Mouse (Mus musculus): ENCODE data around the gene 3110040N11Rik. TPM values are rescaled to one million over a fixed set of nuclear protein-coding genes. Genes with fewer than 3 reads are reported as not detected.
"Not testable (repeated sequence)": the region's sequence is repeated elsewhere in the genome, so short reads cannot be mapped to it uniquely, and the experiment has no call there.

The 3110040N11Rik gene
- 10 to 100 TPM; 20.7 to 21.7 TPM for total RNA-seq (2021)

DNA sequence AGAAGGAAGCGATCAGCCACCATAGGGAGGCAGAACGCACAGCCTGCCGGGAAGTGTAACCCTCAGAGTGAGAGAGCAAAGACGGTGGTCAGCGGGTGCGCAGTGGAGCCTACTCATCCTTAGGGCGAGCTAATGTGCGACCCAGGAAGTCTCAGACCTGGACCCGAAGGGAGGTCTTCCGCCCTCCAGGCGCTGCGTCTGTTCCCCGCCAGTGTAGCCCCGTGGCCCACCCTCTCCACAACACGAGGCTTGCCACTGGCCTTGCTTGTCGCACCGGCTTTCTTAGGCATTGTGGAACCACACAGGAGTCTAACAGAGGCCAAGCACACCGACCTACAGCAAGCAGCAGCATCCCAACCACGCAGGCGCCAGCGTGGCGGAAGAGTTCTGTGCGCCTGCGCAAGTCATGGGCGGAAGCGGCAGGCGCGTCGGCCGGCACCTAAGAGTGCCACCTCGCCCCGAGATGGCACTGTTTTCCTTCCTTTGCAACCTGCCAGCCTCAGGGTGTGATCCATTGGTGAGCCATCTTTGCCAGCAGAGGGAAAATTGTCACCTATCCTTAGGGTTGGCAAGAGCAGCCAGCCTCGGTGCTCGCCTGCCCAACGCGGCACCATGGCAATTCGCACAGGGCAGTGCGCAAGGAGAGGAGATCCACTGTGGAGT is at the start of gene 3110040N11Rik:
TSS of gene 3110040N11Rik (minus strand) at position 384 of the 663 bp plus-strand sequence.
- DNase-seq: peak; percentile 79 to 83

- not testable (repeated sequence) for DNase-seq
Measured at GRCm38 (mm10) chr7:81837771-81838170, 48.5 kb upstream of the 3110040N11Rik start.

GRCm38 (mm10) chr7:81835430-81835829 is 46.2 kb upstream of the 3110040N11Rik start:
- DNase-seq: no peak

- no peak for DNase-seq
Measured at GRCm38 (mm10) chr7:81834847-81835246, 45.6 kb upstream of the 3110040N11Rik start.

DNA sequence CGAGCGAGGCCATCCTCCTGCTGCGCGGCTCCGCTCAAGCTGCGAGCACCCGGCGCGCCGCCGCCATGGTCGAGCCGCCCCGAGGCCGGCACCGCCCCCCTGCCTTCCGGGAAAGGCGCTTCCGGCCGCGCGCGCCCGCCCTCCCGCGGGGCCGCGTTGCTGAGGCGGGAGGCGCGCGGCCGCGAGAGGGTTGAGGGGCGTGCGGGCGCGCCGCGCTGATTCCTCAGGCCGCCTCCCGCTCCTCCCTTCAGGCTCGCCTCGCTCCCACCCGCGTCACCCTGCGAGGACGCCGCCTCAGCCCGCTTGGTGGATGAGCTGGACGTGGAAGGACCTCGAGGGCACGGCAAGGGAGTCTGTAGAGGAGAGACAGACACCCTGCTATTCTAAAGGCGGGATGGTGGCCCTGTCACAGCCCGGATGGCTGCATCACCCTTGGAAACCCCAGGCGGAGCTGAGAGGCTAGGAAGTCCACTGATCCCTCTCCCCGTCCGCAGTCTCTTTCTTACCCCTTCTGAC is 40.2 kb upstream of the 3110040N11Rik start, which contains the start of gene Btbd1:
TSS of gene Btbd1 (minus strand) at position 53 of the 516 bp plus-strand sequence.
- peak; percentile 83 to 85 for DNase-seq

GRCm38 (mm10) chr7:81828681-81829378 is 39.6 kb upstream of the 3110040N11Rik start:
- DNase-seq: peak; percentile 51 to 57

- no peak for DNase-seq
Measured at GRCm38 (mm10) chr7:81827806-81828667, 38.8 kb upstream of the 3110040N11Rik start.

GRCm38 (mm10) chr7:81825381-81825780 is 36.1 kb upstream of the 3110040N11Rik start:
- DNase-seq: no peak

- DNase-seq: no peak
Measured at GRCm38 (mm10) chr7:81824906-81825305, 35.6 kb upstream of the 3110040N11Rik start.

GRCm38 (mm10) chr7:81806067-81806466 is 16.8 kb upstream of the 3110040N11Rik start:
- DNase-seq: no peak

- no peak for DNase-seq
Measured at GRCm38 (mm10) chr7:81788536-81788935, 742 bp downstream of the 3110040N11Rik start.

DNA sequence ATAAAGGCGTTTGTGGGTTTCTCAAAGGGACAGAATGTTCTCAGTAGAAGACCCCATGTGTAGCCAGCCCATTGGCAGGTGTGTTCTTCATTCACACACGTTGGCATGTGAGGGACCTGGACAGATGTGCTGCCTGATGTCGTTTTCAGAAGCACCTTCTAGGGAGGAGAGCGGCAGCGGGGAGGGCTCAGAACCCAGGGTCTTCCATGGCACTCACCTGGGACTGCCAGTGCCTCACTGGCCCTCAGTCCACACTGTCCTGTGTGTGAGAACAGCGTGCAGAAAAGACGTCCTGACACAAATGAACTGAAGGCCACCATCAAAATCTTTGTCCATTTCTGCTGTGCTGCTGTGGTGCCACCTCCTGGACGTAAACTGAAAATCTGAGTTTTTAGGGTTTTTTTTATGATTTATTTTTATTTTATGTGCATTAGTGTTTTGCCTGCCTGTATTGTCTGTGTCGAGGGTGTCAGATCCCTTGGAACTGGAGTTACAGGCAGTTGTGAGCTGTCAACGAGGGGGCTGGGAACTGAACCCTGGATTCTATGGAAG is 11.5 kb downstream of the 3110040N11Rik start:
- no peak for DNase-seq

GRCm38 (mm10) chr7:81775325-81775724 is 14.0 kb downstream of the 3110040N11Rik start:
- no peak for DNase-seq

- no peak for DNase-seq
Measured at GRCm38 (mm10) chr7:81772786-81773539, 16.3 kb downstream of the 3110040N11Rik start.

DNA sequence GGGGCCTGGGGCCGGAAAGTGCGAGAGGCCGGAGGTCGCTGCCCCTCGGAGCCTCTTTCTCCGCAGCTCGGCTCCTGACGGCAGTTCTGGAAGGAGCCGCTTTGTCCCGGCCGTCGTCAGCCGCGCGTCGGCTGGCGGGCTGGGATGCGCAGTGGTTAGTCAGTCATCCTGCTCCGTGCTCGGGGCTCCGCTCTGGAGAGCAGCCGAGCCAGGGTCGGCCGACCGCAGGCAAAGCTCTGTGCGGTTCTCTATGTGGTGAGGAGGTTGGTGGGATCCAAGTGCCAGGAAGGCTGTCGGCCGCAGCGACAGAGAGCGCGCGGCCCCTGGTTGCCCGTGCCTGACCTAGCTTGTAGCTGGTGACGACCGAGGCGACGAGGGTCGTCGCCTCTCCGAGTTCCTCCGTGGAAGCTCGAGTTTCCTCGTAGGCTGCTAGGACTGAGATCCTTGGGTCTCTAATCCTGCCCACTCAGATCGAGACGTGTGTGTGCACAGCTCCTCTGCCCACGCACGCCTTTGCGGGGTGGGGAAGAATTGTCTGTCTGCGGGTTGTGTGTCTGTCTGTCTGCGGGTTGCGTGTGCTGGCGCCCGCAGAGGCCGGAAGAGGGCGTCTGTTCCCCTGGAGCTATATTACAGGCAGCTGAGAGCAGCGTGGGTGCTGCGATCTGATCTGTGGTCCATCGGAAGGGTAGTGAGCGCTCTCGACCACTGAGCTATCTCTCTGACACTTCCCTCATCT is 26.0 kb downstream of the 3110040N11Rik start:
- DNase-seq: no peak

DNA sequence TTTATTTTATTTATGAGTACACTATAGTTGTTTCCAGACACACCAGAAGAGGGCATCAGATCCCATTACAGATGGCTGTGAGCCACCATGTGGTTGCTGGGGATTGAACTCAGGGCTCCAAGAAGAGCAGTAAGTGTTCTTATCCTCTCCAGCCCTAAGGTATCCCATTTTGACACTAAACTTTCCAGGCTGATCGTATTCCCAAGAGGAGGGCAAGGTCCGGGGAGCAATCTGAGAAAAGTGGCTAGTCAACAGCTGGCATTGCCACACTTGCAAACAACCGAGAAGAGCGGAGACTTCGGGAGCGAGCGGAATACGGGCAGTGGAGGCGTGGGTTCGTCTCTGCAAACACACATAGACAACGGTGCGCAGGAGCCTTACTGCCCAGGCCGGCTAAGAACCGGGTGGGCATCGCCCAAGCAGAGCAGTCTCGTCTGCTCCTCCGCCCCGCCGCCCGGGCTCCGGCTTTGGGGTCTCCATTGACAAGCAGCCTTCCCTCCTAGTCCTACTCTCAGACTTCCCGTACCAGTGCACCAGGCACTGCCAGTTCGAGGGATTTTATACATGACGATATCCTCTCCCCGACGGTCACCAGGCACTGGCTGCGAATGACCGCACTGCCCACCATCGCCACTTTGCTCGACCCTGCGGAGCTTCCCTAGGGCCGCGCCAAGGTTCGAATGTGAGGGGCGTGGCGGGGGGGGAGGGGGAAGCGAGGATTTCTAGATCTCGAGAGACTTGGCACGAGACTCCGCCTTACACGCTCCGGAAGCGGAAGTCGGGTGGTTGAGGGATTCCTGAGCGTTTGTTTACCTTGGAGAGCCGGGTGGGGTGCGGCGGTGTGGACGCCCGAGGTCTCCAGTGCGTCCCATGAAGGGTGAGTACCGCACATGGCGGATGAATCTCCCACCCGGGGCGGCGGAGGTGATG is 26.8 kb downstream of the 3110040N11Rik start, which contains the start of gene Ramac:
TSS of gene Ramac (plus strand) at position 746 of the 930 bp plus-strand sequence.
- peak; percentile 77 to 82 for DNase-seq

DNA sequence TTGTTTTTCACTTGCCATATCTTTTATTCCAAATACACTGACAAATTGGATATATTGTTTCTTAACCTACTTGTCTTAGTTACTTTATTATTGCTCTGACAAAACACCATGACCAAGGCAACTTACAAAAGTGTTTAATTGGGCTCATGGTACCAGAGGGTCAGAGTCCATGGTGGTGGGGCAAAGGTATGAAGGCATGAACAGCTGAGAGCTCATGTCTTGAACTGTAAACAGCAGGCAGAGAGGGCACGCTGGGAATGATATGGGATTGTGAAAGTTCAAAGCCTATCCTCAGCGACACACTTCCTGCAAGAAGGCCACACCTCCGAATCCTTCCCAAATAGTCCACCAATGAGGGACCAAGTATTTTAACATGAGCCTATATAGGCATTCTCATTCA is 41.3 kb downstream of the 3110040N11Rik start:
- no peak for DNase-seq

DNA sequence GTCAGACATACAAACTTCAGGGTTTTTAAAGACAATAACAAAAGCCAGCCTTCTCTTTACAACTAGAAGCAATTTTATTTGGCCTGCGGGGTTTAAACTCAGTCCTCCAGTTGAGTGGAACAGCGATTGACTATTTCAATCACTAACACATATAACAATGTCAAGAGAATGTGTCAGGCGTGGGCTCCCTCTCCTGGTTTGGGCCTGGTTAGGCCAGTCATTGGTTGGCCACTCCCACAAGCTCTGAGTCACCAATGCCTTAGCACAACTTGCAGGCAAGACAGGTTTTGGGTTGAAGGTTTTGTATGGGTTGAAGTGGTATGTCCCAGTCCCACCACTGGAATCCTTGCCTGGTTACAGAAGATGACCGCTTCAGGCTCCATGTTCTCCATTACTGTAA is 45.1 kb downstream of the 3110040N11Rik start:
- DNase-seq: no peak

- no peak for DNase-seq
Measured at GRCm38 (mm10) chr7:81740010-81740409, 49.3 kb downstream of the 3110040N11Rik start.

All from layer of hippocampus, postnatal 36 days (tissue).